Mouse (Mus musculus) skeletal muscle tissue, adult 2 months (tissue): ENCODE data around the gene Plpp1.
A peak's percentile ranks its signal among the peaks of the same experiment; 100 is the strongest.

Source experiments
- DNase-seq: peaks from one replicate; pipeline ENCODE4 v3.0.0-alpha.2; 2012; ENCODE audit warnings: low read depth, low spot score

Plpp1 gene

DNA sequence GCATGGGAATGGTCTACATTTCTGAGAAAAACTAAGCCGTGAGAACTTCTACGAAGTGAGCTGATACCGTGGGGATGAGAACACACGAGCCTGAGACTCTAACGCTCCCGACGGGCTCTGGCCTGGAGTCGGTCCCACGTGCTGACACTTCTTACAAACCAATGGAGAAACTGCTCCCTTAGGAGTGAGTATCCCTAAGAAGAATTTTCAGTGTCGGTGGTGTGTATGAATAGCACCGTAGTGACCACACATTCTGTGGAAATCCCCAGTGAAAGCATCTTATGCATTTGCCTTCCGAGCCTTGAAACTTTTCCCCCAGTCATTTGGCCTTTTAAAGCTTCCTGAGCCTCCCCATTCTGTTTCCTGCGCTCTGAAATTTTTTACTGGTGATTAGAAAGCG, 27.7 kb upstream of the Plpp1 start:
- DNase-seq = no peak

- DNase-seq = no peak
Measured at GRCm38 (mm10) chr13:112773991-112774675, 26.5 kb upstream of the Plpp1 start.

DNA sequence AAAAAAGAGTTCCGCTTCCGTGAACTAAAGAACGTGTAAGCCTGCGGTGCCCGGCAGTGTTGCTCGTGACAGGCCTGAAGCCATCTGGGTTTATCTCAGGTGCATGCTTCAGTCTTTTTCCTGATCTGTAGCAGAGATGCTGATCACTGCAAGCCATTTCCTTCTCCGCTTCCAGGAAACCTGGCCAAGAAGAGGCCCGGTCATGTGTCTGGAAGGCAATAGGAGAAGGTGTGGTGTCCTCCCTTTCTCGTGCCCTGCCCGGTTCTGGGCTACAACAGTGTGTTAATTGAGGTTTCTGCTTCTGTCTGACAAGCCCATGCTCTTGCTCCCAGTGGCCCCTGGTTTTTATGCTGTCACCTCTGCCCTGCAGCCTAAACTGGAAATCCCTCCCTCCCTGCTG, 24.7 kb upstream of the Plpp1 start:
- no peak for DNase-seq

DNA sequence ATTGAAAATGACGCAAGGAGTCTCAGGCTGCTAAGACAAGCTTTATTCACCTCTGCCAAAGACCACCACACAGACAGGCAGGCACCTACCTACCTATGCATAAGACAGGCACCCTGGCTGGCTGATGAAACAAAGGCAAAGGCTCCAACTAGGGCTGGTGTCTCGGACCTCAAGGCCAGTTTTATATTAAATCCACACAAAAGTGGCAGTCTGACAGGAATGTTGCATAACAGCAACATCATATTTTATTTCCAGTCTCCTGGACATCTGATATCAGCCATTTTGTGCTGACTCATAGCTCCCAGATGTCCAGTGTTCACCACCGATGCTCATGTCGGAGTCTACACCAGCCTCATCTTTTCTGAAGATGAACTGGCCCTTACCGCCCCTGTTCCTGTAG, 22.2 kb upstream of the Plpp1 start:
- DNase-seq = no peak

DNA sequence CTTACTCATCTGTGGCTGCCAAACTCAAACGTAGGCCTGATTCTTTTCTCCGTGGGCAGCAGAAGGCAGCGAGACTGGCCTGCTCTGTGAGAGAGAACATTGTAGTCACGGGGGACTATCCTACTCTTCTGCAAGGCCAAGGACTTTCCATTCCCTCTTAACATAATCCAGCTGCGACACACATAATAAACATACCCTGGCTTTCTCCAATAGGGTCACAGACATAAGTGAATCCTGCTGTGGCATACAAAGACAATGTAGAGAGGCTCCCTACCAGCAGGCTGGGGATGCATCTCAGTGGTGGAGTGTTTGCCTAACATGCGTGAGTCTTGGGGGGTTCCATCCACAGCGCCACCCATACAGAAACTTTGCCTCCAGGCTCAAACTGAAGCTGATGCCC, 15.3 kb upstream of the Plpp1 start:
- DNase-seq = no peak

- DNase-seq = no peak
Measured at GRCm38 (mm10) chr13:112786142-112786541, 14.4 kb upstream of the Plpp1 start.

GRCm38 (mm10) chr13:112786942-112787533, 13.6 kb upstream of the Plpp1 start:
- DNase-seq = no peak

DNA sequence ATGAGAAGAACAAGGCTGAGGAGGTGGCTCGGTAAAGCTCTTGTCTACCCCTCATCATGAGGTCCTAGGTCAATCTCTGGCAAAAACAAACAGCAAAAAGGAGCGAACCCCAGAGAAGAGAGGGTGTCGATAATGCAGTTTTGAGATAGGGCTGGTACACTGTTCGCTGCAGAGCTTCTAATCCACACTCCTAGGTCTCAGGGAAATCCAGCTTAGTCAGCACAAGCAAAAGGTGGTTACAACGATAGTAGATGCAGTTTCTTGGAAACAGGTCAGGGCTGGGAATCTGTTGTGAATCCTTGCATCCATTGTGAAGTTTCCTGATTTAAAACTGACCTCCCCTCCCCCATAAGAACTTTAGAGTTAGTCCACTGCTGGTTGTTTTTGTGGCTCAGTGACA, 9.8 kb upstream of the Plpp1 start:
- no peak for DNase-seq

DNA sequence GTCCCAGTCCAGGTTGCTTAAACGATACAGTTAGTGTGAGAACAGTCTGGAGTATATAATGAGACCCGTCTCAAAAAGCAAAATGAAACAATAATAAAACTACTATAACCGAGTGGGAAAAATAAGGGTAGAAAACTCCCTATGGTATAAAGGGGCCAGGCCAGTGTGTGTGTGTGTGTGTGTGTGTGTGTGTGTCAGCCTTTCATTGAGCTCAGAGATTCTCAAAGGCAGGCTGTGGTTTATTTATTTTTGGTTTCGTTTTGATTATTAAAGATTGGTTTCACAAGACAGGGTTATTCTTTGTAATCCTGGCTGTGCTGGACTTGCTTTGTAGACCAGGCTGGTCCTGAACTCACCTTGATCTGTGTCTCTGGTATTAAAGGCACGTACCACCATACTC, 8.7 kb upstream of the Plpp1 start:
- no peak for DNase-seq

- no peak for DNase-seq
Measured at GRCm38 (mm10) chr13:112798243-112798952, 2.2 kb upstream of the Plpp1 start.

DNA sequence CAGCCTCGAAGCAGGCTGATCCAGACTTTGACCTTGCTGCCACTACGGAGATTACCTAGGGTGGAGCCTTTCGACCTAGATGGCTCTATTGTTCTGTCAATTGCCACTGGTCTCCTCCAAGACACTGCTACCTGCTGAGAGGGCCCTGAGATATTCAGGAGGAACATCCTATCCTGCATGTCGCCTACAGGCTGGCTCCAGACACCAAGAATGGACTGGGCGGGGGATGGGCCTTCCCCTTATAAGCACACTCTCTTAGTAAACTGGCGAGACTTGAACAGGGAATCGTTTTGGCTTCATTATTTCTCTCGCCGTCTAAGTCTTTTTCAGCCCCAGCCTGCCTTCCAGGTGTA, 1.7 kb upstream of the Plpp1 start:
- no peak for DNase-seq

GRCm38 (mm10) chr13:112799721-112800241, 811 bp upstream of the Plpp1 start:
- DNase-seq = no peak

DNA sequence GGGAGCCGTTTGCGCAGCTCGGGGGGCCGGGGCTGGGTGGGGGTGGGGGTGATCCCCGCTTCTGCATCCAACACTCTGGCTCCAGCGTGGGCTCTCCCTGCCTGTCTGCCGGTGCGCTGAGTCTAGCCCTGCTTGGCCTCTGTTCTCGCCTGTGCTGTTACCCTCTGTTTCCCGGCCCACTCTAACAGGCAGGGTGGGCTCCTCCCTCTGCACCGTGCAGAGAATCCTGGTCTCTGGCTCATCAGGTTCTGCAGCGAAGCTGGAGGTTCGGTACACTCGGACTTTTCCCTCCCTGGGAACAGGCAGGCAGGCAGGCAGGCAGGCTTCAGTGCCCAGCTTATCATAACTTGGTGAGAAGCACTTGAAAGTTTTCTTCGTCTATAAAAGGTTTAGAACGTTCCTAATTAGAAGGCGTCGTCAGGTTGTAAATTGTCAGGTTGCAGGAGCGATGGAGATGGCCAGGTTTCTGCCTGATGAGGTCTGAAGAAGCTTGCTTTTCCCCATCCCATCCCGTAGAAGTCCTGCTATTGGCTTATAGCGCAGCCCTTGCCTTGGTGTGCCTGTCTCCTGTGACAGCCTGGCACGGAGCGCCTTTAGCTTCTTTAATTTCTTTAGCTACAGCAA, 901 bp downstream of the Plpp1 start:
- DNase-seq = no peak

DNA sequence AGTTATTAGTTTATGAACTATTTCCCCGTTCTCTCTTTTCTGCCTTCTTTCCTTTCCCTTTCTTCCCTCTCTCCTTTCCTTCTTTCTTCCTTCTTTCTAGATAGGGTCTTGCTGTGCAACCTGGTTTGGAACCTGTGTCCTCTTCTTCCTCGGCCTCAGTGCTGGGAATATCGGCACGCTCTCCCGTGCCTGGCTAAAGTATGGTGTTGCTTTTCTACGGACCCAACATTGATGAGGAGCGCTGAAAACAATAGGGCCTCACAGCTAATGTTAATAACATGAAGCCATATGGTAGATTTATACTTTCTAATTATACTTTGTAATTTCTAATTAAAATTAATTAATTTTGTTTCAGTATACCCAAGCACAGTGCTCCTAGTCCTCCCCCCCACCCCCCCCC, 2.5 kb downstream of the Plpp1 start:
- DNase-seq = no peak

- no peak for DNase-seq
Measured at GRCm38 (mm10) chr13:112803661-112804060, 3.1 kb downstream of the Plpp1 start.

- no peak for DNase-seq
Measured at GRCm38 (mm10) chr13:112805529-112805928, 4.9 kb downstream of the Plpp1 start.

DNA sequence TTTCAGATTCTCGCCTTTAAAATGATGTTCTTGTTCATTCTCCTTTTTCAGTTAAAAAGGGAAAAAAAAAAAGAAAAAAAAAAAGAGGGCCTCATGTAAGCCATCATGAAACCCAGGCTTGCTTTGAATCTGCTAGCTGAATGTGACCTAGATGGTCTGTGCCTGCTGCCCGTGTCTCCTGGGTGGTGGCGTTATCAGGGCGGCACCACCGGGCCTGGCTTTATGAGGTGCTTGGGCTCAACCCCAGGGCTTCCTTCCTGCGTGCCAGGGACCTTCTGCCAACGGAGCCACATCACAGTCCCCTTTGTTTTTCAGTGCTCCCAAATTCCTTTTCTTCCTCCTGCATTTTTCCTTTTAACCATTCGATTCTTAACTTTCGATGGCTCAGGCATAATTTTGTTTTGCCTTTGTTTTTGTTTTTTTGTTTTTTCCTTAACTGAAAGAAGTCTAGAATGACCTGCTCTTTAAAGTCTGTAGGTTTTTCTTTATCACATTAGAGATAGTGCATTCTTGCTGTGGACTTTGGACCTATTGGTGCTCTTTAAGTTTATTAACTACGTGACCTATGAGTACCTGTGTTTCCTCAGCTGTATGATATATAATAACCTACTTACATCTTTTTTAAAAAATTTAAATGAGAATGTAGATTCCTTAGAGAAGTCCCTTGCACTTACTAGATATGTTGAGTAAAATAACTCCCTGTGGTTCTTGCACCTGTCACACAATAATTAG, 7.5 kb downstream of the Plpp1 start:
- no peak for DNase-seq

DNA sequence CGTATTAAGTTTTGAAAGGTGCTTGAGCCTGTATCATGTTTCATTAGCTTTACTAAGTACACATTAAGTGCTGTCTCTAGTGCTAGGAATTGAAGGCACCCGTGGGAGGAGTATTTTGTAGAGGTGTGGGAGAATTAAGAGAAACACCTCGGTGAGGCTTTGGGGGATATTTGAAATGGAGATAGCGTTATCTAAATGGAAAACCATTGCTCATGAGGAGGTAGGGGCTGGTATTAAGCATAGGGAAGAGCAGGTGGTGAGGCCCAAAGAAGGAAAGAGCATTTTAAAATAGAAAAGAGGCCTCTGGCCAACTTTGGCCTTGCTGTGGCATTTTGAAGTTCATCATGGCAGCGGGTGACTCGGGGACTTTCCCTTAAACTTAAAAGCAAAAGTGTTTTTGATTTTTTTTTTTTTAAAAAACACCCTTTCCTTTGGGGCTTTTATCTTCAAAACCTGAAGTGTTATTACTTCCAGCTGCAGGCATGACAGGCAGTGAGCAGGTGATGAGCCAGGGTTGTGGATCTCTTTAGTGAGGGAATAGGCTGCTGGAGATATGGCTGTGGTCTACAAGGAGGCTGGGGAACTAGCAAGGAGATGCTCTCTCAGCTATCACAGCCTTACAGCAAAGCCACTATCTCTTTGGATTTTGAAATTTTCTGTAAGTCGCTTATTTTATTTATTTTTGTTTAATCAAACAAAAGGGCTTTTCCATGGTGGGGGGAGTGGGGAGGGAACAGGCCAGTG, 9.1 kb downstream of the Plpp1 start:
- no peak for DNase-seq

GRCm38 (mm10) chr13:112810248-112810645, 9.7 kb downstream of the Plpp1 start:
- no peak for DNase-seq

GRCm38 (mm10) chr13:112810751-112811150, 10.2 kb downstream of the Plpp1 start:
- DNase-seq = peak; percentile 32
